Mouse (Mus musculus) brain, embryonic 14.5 days (tissue): Measurements from ENCODE around the gene Ccr9.

Experiments
- CTCF ChIP-seq: fragments of 200-500 bp; IDR thresholded peaks from 2 replicates; pipeline ENCODE4 v1.5.1; 2012; ENCODE audit warnings: inconsistent platforms, mild to moderate bottlenecking, moderate library complexity, borderline replicate concordance; ENCODE audit not compliant: insufficient read depth, insufficient read length; ENCODE audit errors: extremely low read depth
- POLR2A ChIP-seq: fragments of 200-500 bp; IDR thresholded peaks from 2 replicates; pipeline ENCODE4 v1.6.1; 2012; ENCODE audit warnings: mild to moderate bottlenecking, inconsistent platforms, borderline replicate concordance; ENCODE audit not compliant: poor library complexity, insufficient read depth, insufficient read length, severe bottlenecking; ENCODE audit errors: extremely low read depth

DNA sequence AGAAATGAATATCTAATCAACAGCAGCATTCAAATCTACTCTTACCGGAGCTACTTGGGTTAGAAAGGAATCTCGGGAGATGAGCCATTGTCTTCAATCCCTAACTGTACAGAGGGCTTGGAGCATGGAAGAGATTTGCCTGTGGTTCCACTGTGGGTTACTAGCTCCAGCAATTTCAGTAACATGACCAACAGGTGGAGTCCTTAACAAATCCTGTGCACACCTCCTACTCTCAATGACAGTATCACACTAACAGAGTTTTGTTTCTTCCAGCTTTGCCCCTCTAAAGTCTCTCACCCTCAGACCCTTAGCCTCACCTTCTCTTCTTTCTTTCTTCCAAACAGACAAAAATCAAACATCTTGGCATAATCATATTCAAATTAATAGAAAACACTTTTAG, 34.9 kb downstream of the Ccr9 start:
- TF ChIP-seq CTCF, result no peak
- no peak for TF ChIP-seq POLR2A
